Mouse (Mus musculus) hindbrain, embryonic 14.5 days (tissue): ENCODE data around the gene Rsph6a. TPM values are rescaled to one million over a fixed set of nuclear protein-coding genes. Genes with fewer than 3 reads are reported as not detected.

Experiments used
- ATAC-seq: fragments of 200-750 bp; cut with Nextera tagmentation; 2 replicates; pipeline ENCODE4 v1.8.0; 2017; ENCODE audit warnings: moderate number of reproducible peaks, mild to moderate bottlenecking, moderate TSS enrichment, moderate library complexity; ENCODE audit not compliant: low FRiP score
- DNase-seq: peaks from one replicate; pipeline ENCODE4 v3.0.0-alpha.2; 2015; ENCODE audit warnings: low spot score
- H3K27ac ChIP-seq: fragments of 300-500 bp; sonication (generic); 2 replicates; pipeline ENCODE4 v1.5.1; 2014; ENCODE audit warnings: mild to moderate bottlenecking, moderate library complexity
- H3K27me3 ChIP-seq: fragments of 300-500 bp; sonication (generic); 2 replicates; pipeline ENCODE4 v1.6.1; 2014; ENCODE audit warnings: mild to moderate bottlenecking, low read length, mixed read lengths; ENCODE audit not compliant: control insufficient read depth, insufficient read depth
- H3K36me3 ChIP-seq: fragments of 300-500 bp; sonication (generic); replicated peaks from 2 replicates; pipeline ENCODE4 v1.6.1; 2014; ENCODE audit not compliant: control insufficient read depth, insufficient read depth
- H3K4me1 ChIP-seq: fragments of 300-500 bp; sonication (generic); replicated peaks from 2 replicates; pipeline ENCODE4 v1.6.1; 2014; ENCODE audit warnings: antibody characterized with exemption, low read length, mixed read lengths; ENCODE audit not compliant: control insufficient read depth, insufficient read depth
- H3K4me2 ChIP-seq: fragments of 300-500 bp; sonication (generic); replicated peaks from 2 replicates; pipeline ENCODE4 v1.6.1; 2014; ENCODE audit warnings: mild to moderate bottlenecking, moderate library complexity
- H3K4me3 ChIP-seq: fragments of 300-500 bp; sonication (generic); replicated peaks from 2 replicates; pipeline ENCODE4 v1.5.1; 2014; ENCODE audit warnings: mild to moderate bottlenecking, low read length
- H3K9ac ChIP-seq: fragments of 300-500 bp; sonication (generic); 2 replicates; pipeline ENCODE4 v1.6.1; 2014
- H3K9me3 ChIP-seq: fragments of 300-500 bp; sonication (generic); 2 replicates; pipeline ENCODE4 v1.6.1; 2016; ENCODE audit warnings: low read length; ENCODE audit not compliant: control insufficient read depth
- WGBS: fragments of 180-500 bp; shearing (Covaris S2); extraction: QIAGEN DNeasy Blood & Tissue Kit; methylation state at CpG from one replicate; pipeline ENCODE4 v1.1.7; 2014; 5-methylcytosine and 5-hydroxymethylcytosine counted together
- polyA plus RNA-seq: library from polyadenylated mRNA; unstranded; fragments of >200 nt; fragmentation: Nextera tagmentation; extraction: Ambion mirVana; gene quantifications from 2 replicates; pipeline ENCODE4 v1.2.1, GENCODE M21; 2014

The Rsph6a gene
- polyA plus RNA-seq, 1 experiment from 2014 or later: 0.43 TPM

DNA sequence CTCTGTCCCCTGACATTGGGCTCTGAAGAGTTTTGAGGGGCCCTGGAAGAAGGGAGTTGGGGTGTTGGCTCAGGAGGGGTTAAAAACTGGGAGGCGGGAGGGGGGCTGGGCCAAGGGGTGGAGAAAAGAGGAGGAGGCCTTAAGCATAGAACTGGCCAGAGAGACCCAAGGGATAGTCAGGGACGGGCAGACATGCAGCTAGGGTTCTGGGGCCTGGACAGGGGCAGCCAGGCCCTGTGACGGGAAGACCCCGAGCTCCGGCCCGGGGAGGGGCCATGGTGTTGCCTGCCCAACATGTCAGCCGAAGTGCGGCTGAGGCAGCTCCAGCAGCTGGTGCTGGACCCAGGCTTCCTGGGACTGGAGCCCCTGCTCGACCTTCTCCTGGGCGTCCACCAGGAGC is 29.2 kb downstream of the Rsph6a start, which contains the start of gene Dmpk:
Gene Dmpk, plus strand, starts transcription at position 149 of the 400 bp plus-strand sequence.
- DNase-seq (no peak), ATAC-seq (no peak)
- Histone ChIP-seq H3K9ac (no peak within 1 kb of the TSS), H3K9me3 (no peaks in the 10 kb centered on the region), H3K27ac (no peak within 1 kb of the TSS), H3K4me1 (no peaks in the 10 kb centered on the region), H3K27me3 (no peaks in the 10 kb centered on the region; the same call in 1 of the 2 replicates), H3K4me3 (no peak within 1 kb of the TSS), H3K4me2 (no peak within 1 kb of the TSS), H3K36me3 (peaks cover 70% of the 10 kb centered on the region)
- WGBS: 49% methylated on average over 9 of the region's 10 CpGs

DNA sequence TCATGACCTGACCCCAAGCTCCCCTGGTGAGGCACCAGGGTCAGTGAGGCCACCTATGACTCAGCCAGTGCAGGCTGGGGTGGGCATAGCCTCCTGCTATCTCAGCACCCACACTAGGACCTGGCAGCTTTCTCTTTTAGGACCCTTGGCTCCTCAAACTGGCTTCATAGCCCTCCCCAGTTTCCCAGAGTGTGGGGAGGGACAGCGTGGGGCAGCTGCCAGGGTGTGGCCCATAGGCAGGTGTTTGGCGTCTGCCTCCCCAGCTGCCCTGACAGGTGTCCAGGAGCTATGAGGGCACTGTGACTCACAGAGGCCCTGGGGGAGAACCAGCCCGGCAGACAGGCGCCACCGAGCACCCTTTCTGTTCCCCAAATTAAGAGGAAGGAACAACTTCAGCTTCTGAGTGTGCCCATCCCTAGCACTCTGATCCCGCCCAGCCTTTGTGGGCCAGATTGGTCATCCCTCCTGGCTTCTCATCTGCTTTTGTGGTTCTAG is 29.8 kb downstream of the Rsph6a start:
- 78% methylated on average over 6 of the region's 6 CpGs for WGBS

DNA sequence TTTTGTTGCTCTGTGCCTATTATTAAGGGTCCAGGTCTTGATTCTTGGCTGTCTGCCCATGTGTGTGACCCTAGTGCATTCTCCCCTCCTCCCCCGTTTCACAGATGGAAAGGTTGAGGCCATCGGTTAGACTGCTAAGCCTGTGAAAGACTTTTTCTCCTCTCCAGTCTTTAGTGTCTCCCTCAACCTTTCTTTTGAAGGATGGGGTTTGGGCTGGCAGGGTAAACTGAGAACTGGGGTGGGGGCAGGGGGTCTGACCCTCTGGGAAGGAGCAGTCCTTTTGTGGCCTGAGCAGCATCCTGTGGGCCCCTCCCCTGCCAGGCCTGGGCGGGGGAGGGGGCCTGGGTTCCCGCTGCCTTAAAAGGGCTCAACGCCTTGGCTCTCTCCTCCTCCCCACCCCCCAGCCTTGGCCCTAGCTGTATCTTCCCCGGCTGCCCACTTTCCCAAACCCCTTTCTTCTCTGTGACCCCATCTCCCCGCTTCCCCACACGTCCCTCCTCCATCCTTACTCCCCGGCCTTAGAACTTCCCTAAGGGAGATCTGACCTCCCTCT is 30.5 kb downstream of the Rsph6a start:
- WGBS: 18% methylated on average over 9 of the region's 9 CpGs
- Histone ChIP-seq H3K36me3 (peaks cover 69% of the 10 kb centered on the region), H3K4me3 (no peak overlapping the region), H3K9ac (no peak overlapping the region), H3K27ac (no peak overlapping the region), H3K9me3 (no peaks in the 10 kb centered on the region), H3K27me3 (no peaks in the 10 kb centered on the region; the same call in 1 of the 2 replicates), H3K4me2 (no peak overlapping the region), H3K4me1 (no peaks in the 10 kb centered on the region)
- DNase-seq: no peak
- no peak for ATAC-seq

More for the DNA sequence above, 29.8 kb downstream of the Rsph6a start:
- Histone ChIP-seq H3K27ac (no peak overlapping the region), H3K4me3 (no peak overlapping the region), H3K36me3 (peaks cover 70% of the 10 kb centered on the region), H3K4me1 (no peaks in the 10 kb centered on the region), H3K4me2 (no peak overlapping the region), H3K27me3 (no peaks in the 10 kb centered on the region; the same call in 1 of the 2 replicates), H3K9me3 (no peaks in the 10 kb centered on the region), H3K9ac (no peak overlapping the region)
- ATAC-seq (no peak), DNase-seq (no peak)

DNA sequence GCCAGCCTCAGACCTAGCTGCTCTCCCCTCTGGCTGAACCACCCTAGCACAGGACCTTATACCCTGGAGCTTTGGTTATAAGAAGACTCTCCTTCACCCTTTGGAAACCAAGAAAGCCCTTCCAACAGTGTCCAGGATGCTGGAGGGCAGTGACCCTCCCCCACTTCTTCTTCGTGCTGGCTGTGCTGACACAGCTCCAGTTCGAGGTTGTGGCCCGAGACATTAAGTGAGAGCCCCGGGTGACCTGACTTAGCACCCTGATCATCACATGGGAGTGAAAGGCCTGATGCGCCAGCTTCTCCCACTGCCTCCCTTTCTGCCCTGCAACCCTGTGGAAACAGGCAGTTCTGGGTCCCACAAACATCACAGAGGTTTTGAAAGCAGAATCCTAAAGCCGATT is 31.0 kb downstream of the Rsph6a start:
- no peaks in the 10 kb centered on the region for H3K4me1 ChIP-seq
- H3K9me3 ChIP-seq: no peaks in the 10 kb centered on the region
- no peak overlapping the region for H3K9ac ChIP-seq
- peaks cover 69% of the 10 kb centered on the region for H3K36me3 ChIP-seq
- H3K4me2 ChIP-seq: no peak overlapping the region
- WGBS: 16% methylated on average over 6 of the region's 6 CpGs
- DNase-seq (no peak), ATAC-seq (no peak)
- H3K4me3 ChIP-seq: no peak overlapping the region
- no peaks in the 10 kb centered on the region; the same call in 1 of the 2 replicates for H3K27me3 ChIP-seq
- H3K27ac ChIP-seq: no peak overlapping the region

DNA sequence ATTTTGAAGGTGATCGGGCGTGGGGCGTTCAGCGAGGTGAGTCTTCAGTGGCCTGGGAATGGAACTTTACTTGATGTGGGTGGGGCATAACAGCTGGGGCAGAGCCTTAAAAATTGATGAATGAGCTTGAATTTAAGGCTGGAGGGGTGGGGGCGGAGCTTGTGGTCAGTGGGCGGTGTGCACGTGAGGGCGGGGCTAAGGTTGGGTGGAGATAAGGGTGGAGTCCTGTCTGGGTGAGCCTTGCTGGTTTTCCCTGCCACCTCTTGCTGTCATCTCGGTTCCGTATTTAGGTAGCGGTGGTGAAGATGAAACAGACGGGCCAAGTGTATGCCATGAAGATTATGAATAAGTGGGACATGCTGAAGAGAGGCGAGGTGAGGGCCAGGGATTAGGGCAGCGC is 31.6 kb downstream of the Rsph6a start:
- no peak for ATAC-seq
- 20% methylated on average over 14 of the region's 14 CpGs for WGBS

DNA sequence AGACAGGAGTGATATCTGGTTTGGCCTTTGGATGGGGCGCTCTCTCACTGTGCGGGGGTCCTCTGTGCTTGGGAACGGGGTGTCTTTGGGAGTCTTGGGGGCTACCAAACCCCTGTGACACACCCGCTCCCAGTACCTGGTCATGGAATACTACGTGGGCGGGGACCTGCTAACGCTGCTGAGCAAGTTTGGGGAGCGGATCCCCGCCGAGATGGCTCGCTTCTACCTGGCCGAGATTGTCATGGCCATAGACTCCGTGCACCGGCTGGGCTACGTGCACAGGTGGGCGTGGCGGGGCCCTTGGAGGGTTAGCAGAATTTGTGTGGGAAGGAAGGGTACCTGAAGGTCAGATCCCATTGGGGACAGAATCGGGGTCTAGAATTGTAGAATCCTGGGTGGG is 32.3 kb downstream of the Rsph6a start:
- ATAC-seq: no peak
- H3K4me3 ChIP-seq: no peak overlapping the region
- 66% methylated on average over 18 of the region's 18 CpGs for WGBS
- DNase-seq: no peak
- H3K9me3 ChIP-seq: no peaks in the 10 kb centered on the region
- no peak overlapping the region for H3K27ac ChIP-seq
- no peak overlapping the region for H3K4me2 ChIP-seq
- H3K27me3 ChIP-seq: peaks cover 8% of the 10 kb centered on the region; the same call in 1 of the 2 replicates
- H3K36me3 ChIP-seq: peaks cover 67% of the 10 kb centered on the region
- H3K4me1 ChIP-seq: no peaks in the 10 kb centered on the region
- no peak overlapping the region for H3K9ac ChIP-seq

More for the DNA sequence above, 31.6 kb downstream of the Rsph6a start:
- no peak for DNase-seq
- Histone ChIP-seq H3K4me2 (no peak overlapping the region), H3K9ac (no peak overlapping the region), H3K4me3 (no peak overlapping the region), H3K36me3 (peaks cover 68% of the 10 kb centered on the region), H3K27ac (no peak overlapping the region), H3K27me3 (peaks cover 3% of the 10 kb centered on the region; the same call in 1 of the 2 replicates), H3K4me1 (no peaks in the 10 kb centered on the region), H3K9me3 (no peaks in the 10 kb centered on the region)

DNA sequence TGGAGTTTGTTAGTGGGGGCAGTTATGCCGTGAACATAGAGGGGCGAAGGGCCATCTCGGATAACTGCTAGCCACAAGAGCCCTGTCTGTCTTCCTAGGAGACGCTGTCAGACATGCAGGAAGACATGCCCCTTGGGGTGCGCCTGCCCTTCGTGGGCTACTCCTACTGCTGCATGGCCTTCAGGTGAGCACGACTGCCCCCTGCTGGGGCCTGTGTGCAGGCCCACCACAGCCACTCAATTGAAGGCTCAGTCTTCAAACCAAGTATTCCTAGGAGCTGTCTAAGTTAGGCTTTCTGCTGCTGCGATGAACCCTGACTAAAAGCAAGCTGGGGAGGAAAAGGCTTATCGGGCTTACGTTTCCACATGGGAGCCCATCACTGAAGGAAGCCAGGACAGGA is 34.3 kb downstream of the Rsph6a start:
- no peaks in the 10 kb centered on the region for H3K9me3 ChIP-seq
- no peak overlapping the region for H3K27ac ChIP-seq
- peak; percentile 59 for DNase-seq
- no peak for ATAC-seq
- 41% methylated on average over 10 of the region's 10 CpGs for WGBS
- H3K27me3 ChIP-seq: peaks cover 16% of the 10 kb centered on the region
- H3K4me3 ChIP-seq: no peak overlapping the region
- H3K36me3 ChIP-seq: peaks cover 59% of the 10 kb centered on the region
- no peak overlapping the region for H3K4me2 ChIP-seq
- no peak overlapping the region for H3K9ac ChIP-seq
- peaks cover 16% of the 10 kb centered on the region; the same call in 1 of the 2 replicates for H3K4me1 ChIP-seq

DNA sequence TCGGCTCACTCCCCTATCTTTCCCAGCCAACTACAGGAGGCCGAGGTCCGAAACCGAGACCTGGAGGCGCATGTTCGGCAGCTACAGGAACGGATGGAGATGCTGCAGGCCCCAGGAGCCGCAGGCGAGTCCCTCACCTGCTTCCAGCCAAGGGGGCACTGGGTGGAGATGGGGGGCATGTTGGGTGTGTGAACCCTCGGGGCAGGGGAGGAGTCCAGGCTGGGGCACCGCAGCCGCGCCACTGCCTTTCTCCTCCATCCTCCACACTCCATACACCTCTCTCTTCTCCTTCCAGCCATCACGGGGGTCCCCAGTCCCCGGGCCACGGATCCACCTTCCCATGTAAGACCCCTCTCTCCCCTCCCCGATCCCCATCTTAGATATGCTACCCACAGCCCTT is 37.4 kb downstream of the Rsph6a start:
- Histone ChIP-seq H3K9ac (no peak overlapping the region), H3K4me2 (no peak overlapping the region), H3K27me3 (peaks cover 30% of the 10 kb centered on the region), H3K9me3 (no peaks in the 10 kb centered on the region), H3K4me3 (no peak overlapping the region), H3K27ac (no peak overlapping the region), H3K4me1 (peaks cover 28% of the 10 kb centered on the region; the same call in 1 of the 2 replicates), H3K36me3 (peaks cover 52% of the 10 kb centered on the region)
- ATAC-seq (no peak), DNase-seq (no peak)
- 38% methylated on average over 17 of the region's 17 CpGs for WGBS

DNA sequence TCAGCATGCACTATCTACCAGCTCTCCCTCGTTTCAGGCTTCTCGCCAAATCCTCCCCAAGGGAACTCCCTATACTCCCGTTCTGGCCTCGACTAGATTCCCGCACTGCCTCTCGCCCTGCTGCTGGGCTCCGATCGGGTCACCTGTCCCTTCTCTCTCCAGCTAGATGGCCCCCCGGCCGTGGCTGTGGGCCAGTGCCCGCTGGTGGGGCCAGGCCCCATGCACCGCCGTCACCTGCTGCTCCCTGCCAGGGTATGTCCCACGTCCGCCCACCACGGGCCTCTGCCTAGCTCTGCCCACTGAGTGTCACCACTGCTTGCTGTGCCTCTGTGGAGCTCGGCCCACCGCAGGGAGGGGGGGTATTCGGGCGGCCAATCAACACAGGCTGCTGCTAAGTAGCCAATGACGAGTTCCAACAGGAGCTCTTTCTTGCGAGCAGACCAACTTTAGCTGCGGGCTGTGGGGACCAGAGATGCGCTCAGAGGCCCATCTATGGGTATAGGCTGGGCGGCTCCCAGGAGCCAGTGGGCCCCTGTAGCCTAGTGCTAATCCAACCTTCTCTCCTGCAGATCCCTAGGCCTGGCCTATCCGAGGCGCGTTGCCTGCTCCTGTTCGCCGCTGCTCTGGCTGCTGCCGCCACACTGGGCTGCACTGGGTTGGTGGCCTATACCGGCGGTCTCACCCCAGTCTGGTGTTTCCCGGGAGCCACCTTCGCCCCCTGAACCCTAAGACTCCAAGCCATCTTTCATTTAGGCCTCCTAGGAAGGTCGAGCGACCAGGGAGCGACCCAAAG is 38.1 kb downstream of the Rsph6a start:
- 4% methylated on average over 38 of the region's 38 CpGs for WGBS
- H3K4me3 ChIP-seq: peak overlapping the region; percentile 52; the same call in 1 of the 2 replicates
- ATAC-seq (peak; percentile 44), DNase-seq (peak; percentile 44)
- peaks cover 46% of the 10 kb centered on the region for H3K36me3 ChIP-seq
- peak overlapping the region; percentile 16; the same call in 1 of the 2 replicates for H3K9ac ChIP-seq
- no peaks in the 10 kb centered on the region for H3K9me3 ChIP-seq
- peaks cover 30% of the 10 kb centered on the region for H3K27me3 ChIP-seq
- H3K4me1 ChIP-seq: peaks cover 28% of the 10 kb centered on the region; the same call in 1 of the 2 replicates
- H3K4me2 ChIP-seq: peak overlapping the region; percentile 94
- 0 out of 2 replicates have a peak overlapping the region, but pooled peaks have one; percentile 9 for H3K27ac ChIP-seq
